Mouse (Mus musculus) brain, embryonic 14.5 days (tissue): Measurements from ENCODE around the gene Smyd2.
A peak's percentile ranks its signal among the peaks of the same experiment; 100 is the strongest.

Experiments used
- CTCF ChIP-seq: fragments of 200-500 bp; IDR thresholded peaks from 2 replicates; pipeline ENCODE4 v1.5.1; 2012; ENCODE audit warnings: inconsistent platforms, mild to moderate bottlenecking, moderate library complexity, borderline replicate concordance; ENCODE audit not compliant: insufficient read depth, insufficient read length; ENCODE audit errors: extremely low read depth
- POLR2A ChIP-seq: fragments of 200-500 bp; IDR thresholded peaks from 2 replicates; pipeline ENCODE4 v1.6.1; 2012; ENCODE audit warnings: mild to moderate bottlenecking, inconsistent platforms, borderline replicate concordance; ENCODE audit not compliant: poor library complexity, insufficient read depth, insufficient read length, severe bottlenecking; ENCODE audit errors: extremely low read depth

GRCm38 (mm10) chr1:189927644-189928043, 5.5 kb upstream of the Smyd2 start:
- TF ChIP-seq CTCF: peak; percentile 82
- TF ChIP-seq POLR2A: no peak
